Mouse (Mus musculus): ENCODE measurements at regions not wholly inside any gene's neighbourhood (a gene's known extent, or its start where the extent isn't known, plus 50 kb on each side); places are given as distances from the start of the nearest gene placed in this dataset.

DNA sequence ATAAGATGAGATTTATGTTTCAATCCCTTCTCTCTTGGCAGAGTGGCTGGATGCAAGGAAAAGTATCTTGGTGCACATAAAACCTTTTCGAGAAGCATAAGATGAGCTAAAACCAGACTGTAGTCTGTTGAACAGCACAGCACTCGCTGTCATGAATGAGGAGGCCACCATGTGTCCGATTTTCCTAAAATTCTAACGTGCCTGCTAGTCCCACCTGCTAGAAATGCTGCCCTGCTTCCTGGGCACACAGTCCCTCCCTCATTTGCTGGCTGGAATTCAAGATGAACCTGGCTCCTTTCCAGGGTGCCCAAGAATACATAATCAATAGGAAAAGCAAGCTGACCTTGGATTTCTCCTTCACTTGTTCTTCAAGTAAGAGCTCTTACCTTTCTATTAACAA, 501.4 kb upstream of the Map3k7 start:
- no peak for TF ChIP-seq CTCF (IDR thresholded peaks at IDR 0.05; ENCODE audit: control insufficient read depth, insufficient read depth, insufficient replicate concordance, low read depth, low read length)
- TF ChIP-seq POLR2A (IDR thresholded peaks at IDR 0.05; ENCODE audit: control insufficient read depth, low read depth, low read length): no peak
- Histone ChIP-seq H3K36me3 (ENCODE audit: control insufficient read depth, insufficient read depth, low read length) (no peaks in the 10 kb centered on the region), H3K4me1 (ENCODE audit: control insufficient read depth, insufficient read depth, low read length) (no peaks in the 10 kb centered on the region), H3K27me3 (ENCODE audit: control insufficient read depth, insufficient read depth, low read length) (no peaks in the 10 kb centered on the region), H3K4me3 (ENCODE audit: control insufficient read depth, low read depth, low read length) (no peak overlapping the region), H3K27ac (ENCODE audit: control insufficient read depth, insufficient read depth, low read depth, low read length) (no peak overlapping the region)

DNA sequence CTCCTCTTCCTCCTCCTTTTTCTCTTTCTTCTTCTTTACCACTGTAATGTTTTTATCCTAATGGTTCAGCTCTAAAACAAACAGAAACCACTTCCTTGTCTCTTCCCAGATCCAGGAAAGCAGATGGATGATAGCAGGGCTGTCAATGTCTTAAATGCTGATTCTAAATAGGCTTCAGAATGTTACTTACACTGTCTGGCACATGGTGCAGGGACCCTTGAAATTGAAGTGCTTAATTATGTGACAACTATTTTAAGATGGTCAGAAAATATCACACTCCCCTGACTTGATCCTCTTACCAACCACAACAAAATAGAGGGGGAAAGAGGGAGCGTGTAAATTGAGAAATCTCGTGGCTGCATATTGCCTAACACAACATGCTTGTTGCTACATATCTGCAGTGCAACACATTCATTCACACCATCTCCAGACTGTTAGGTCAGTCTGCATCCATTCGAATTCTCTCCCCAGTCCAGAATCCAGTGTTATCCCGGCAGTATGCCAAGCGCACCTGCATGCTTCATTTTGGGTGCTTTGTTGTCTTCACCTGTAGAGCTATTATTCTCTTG, 500.7 kb upstream of the Map3k7 start:
- no peak overlapping the region for H3K4me3 ChIP-seq (ENCODE audit: control insufficient read depth, low read depth, low read length)
- no peak overlapping the region for H3K27ac ChIP-seq (ENCODE audit: control insufficient read depth, insufficient read depth, low read depth, low read length)
- no peaks in the 10 kb centered on the region for H3K4me1 ChIP-seq (ENCODE audit: control insufficient read depth, insufficient read depth, low read length)
- TF ChIP-seq POLR2A (IDR thresholded peaks at IDR 0.05; ENCODE audit: control insufficient read depth, low read depth, low read length) (no peak), CTCF (IDR thresholded peaks at IDR 0.05; ENCODE audit: control insufficient read depth, insufficient read depth, insufficient replicate concordance, low read depth, low read length) (no peak)
- H3K36me3 ChIP-seq (ENCODE audit: control insufficient read depth, insufficient read depth, low read length): no peaks in the 10 kb centered on the region
- H3K27me3 ChIP-seq (ENCODE audit: control insufficient read depth, insufficient read depth, low read length): no peaks in the 10 kb centered on the region

DNA sequence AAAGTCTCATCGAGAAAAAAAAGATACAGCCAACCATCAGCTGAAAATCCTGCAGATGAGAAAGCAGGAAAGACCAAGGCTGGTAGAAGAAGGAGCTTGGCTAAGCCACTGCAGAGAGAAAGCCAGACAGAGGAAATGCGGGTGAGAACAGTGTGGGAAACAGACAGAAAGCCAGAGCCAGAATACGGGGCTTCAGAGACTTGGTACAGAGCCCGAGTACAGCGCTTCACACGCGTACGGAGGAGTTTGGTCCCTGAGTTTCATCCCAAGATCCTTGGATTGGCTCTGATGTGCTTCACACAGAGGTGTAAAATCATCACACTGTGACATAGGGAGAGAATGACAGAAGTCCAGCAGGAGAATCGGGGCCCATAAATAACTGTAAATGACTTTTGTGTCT, 495.6 kb upstream of the Map3k7 start:
- Histone ChIP-seq H3K36me3 (ENCODE audit: control insufficient read depth, insufficient read depth, low read length) (no peaks in the 10 kb centered on the region), H3K27ac (ENCODE audit: control insufficient read depth, insufficient read depth, low read depth, low read length) (no peak overlapping the region), H3K4me3 (ENCODE audit: control insufficient read depth, low read depth, low read length) (no peak overlapping the region), H3K27me3 (ENCODE audit: control insufficient read depth, insufficient read depth, low read length) (no peaks in the 10 kb centered on the region), H3K4me1 (ENCODE audit: control insufficient read depth, insufficient read depth, low read length) (no peaks in the 10 kb centered on the region)
- no peak for TF ChIP-seq CTCF (IDR thresholded peaks at IDR 0.05; ENCODE audit: control insufficient read depth, insufficient read depth, insufficient replicate concordance, low read depth, low read length)
- no peak for TF ChIP-seq POLR2A (IDR thresholded peaks at IDR 0.05; ENCODE audit: control insufficient read depth, low read depth, low read length)

DNA sequence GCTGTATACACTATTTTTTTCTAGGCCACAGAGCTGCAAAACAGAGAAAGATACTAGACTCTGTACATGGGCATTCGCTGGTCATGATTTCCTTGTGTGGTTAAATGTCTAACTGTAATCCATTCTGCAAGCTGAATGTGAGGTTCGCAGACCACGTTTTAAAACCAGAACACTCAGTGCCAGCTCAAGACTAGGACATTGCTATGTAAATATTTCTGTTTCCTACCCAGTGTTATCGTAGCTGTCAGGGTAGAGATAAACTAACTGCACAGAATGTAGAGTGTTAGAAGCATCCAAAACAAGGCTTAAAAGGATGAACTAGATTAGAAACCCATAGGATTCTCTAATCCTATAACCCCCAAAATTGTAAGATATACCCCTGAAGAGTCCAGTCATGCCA, 494.1 kb upstream of the Map3k7 start:
- Histone ChIP-seq H3K4me1 (ENCODE audit: control insufficient read depth, insufficient read depth, low read length) (no peaks in the 10 kb centered on the region), H3K27me3 (ENCODE audit: control insufficient read depth, insufficient read depth, low read length) (no peaks in the 10 kb centered on the region), H3K36me3 (ENCODE audit: control insufficient read depth, insufficient read depth, low read length) (no peaks in the 10 kb centered on the region), H3K27ac (ENCODE audit: control insufficient read depth, insufficient read depth, low read depth, low read length) (no peak overlapping the region), H3K4me3 (ENCODE audit: control insufficient read depth, low read depth, low read length) (no peak overlapping the region)
- no peak for TF ChIP-seq POLR2A (IDR thresholded peaks at IDR 0.05; ENCODE audit: control insufficient read depth, low read depth, low read length)
- TF ChIP-seq CTCF (IDR thresholded peaks at IDR 0.05; ENCODE audit: control insufficient read depth, insufficient read depth, insufficient replicate concordance, low read depth, low read length): no peak

DNA sequence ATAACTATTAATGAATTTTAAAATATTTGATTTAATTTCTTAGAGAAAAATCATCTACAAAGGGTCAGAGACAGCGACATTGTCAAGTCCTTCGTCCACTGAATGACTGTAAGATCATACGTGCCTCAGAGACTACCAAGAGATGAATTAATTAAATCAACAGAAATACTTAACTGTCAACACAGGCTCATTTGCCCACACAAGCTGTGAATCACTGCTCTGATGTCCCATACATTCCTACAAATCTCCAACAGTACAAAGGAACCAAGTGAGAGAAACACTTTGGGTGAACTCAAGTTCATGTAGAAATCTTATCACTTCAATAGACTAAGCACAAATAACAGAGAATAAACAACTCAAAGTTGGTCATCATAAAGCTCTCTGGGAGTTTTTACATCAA, 471.4 kb upstream of the Map3k7 start:
- no peak overlapping the region for H3K27ac ChIP-seq (ENCODE audit: control insufficient read depth, insufficient read depth, low read depth, low read length)
- no peaks in the 10 kb centered on the region for H3K36me3 ChIP-seq (ENCODE audit: control insufficient read depth, insufficient read depth, low read length)
- no peaks in the 10 kb centered on the region for H3K4me1 ChIP-seq (ENCODE audit: control insufficient read depth, insufficient read depth, low read length)
- no peak for TF ChIP-seq POLR2A (IDR thresholded peaks at IDR 0.05; ENCODE audit: control insufficient read depth, low read depth, low read length)
- H3K4me3 ChIP-seq (ENCODE audit: control insufficient read depth, low read depth, low read length): no peak overlapping the region
- no peaks in the 10 kb centered on the region for H3K27me3 ChIP-seq (ENCODE audit: control insufficient read depth, insufficient read depth, low read length)

DNA sequence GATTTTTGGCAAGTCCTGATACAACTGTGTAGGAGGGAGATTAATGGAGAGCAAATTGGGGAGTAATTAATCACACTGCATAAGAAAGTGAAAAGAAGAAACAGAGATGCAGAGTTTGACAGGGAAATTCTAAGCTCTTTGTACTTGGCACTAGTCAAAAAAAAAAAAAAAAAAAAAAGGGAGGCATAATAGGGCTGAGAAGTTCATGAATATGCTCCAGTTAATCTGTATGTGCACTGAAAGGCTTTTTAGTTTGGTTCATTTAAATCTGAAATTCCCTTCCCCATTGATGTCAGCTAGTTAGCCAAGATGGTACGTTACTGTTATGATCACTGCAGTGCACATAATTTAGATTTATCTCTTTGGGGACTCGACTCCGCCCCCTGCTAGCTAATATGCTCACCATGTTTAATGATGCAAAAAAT, 470.8 kb upstream of the Map3k7 start:
- Histone ChIP-seq H3K4me1 (ENCODE audit: control insufficient read depth, insufficient read depth, low read length) (no peaks in the 10 kb centered on the region), H3K27ac (ENCODE audit: control insufficient read depth, insufficient read depth, low read depth, low read length) (no peak overlapping the region), H3K4me3 (ENCODE audit: control insufficient read depth, low read depth, low read length) (no peak overlapping the region), H3K27me3 (ENCODE audit: control insufficient read depth, insufficient read depth, low read length) (no peaks in the 10 kb centered on the region), H3K36me3 (ENCODE audit: control insufficient read depth, insufficient read depth, low read length) (no peaks in the 10 kb centered on the region)
- TF ChIP-seq CTCF (IDR thresholded peaks at IDR 0.05; ENCODE audit: control insufficient read depth, insufficient read depth, insufficient replicate concordance, low read depth, low read length) (no peak), POLR2A (IDR thresholded peaks at IDR 0.05; ENCODE audit: control insufficient read depth, low read depth, low read length) (no peak)

DNA sequence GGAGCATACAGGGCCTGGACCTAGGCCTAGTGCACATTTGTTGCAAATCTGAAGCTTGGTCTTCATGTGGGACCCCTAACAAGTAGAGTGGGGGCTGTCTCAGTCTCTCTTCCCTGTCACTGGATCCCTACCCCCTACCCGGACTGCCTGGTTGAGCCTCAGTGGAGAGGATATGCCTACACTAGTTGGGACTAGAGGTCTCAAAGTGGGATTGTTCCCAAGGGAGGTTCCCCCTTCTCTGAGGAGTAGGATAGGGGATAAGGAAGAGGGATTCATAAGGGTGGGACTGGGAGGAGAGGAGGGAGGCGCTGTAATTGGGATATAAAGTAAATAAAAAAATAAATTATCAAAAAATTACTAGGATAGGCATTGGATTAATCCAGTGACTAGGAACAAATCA, 464.0 kb upstream of the Map3k7 start:
- Histone ChIP-seq H3K27ac (ENCODE audit: control insufficient read depth, insufficient read depth, low read depth, low read length) (no peak overlapping the region), H3K4me1 (ENCODE audit: control insufficient read depth, insufficient read depth, low read length) (no peaks in the 10 kb centered on the region), H3K36me3 (ENCODE audit: control insufficient read depth, insufficient read depth, low read length) (no peaks in the 10 kb centered on the region), H3K27me3 (ENCODE audit: control insufficient read depth, insufficient read depth, low read length) (no peaks in the 10 kb centered on the region), H3K4me3 (ENCODE audit: control insufficient read depth, low read depth, low read length) (no peak overlapping the region)
- TF ChIP-seq CTCF (IDR thresholded peaks at IDR 0.05; ENCODE audit: control insufficient read depth, insufficient read depth, insufficient replicate concordance, low read depth, low read length) (no peak), POLR2A (IDR thresholded peaks at IDR 0.05; ENCODE audit: control insufficient read depth, low read depth, low read length) (no peak)

DNA sequence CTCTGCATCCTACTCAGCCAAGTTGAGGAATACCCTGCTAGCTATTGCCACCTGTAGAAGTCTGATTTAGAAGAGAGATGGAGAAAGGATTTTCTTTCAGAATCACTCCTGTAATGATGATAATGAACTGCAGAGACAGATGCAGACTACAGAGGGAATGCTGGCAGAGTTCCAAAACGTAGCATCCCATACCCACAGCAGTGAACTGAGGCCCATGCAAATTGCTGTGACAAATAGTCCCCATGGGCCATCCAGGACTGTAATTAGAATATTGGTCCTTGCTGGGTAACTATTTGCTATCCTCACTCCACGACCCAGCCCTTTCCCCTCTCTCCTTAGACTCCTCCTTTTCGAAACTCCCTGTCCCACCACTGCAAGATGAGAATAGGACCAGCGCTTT, 463.5 kb upstream of the Map3k7 start:
- no peak for TF ChIP-seq POLR2A (IDR thresholded peaks at IDR 0.05; ENCODE audit: control insufficient read depth, low read depth, low read length)
- Histone ChIP-seq H3K36me3 (ENCODE audit: control insufficient read depth, insufficient read depth, low read length) (no peaks in the 10 kb centered on the region), H3K27me3 (ENCODE audit: control insufficient read depth, insufficient read depth, low read length) (no peaks in the 10 kb centered on the region)

More for the DNA sequence above, 463.5 kb upstream of the Map3k7 start:
- Histone ChIP-seq H3K27ac (ENCODE audit: control insufficient read depth, insufficient read depth, low read depth, low read length) (no peak overlapping the region), H3K4me1 (ENCODE audit: control insufficient read depth, insufficient read depth, low read length) (no peaks in the 10 kb centered on the region), H3K4me3 (ENCODE audit: control insufficient read depth, low read depth, low read length) (no peak overlapping the region)
